Mouse (Mus musculus): ENCODE results near the gene Hhatl. TPM values are rescaled to one million over a fixed set of nuclear protein-coding genes. Genes with fewer than 3 reads are reported as not detected.

The Hhatl gene
- total RNA-seq (2023), result not detected

GRCm38 (mm10) chr9:121791757-121792521 is at the start of gene Hhatl:
Gene Hhatl (minus strand): TSS chr9:121792507.

DNA sequence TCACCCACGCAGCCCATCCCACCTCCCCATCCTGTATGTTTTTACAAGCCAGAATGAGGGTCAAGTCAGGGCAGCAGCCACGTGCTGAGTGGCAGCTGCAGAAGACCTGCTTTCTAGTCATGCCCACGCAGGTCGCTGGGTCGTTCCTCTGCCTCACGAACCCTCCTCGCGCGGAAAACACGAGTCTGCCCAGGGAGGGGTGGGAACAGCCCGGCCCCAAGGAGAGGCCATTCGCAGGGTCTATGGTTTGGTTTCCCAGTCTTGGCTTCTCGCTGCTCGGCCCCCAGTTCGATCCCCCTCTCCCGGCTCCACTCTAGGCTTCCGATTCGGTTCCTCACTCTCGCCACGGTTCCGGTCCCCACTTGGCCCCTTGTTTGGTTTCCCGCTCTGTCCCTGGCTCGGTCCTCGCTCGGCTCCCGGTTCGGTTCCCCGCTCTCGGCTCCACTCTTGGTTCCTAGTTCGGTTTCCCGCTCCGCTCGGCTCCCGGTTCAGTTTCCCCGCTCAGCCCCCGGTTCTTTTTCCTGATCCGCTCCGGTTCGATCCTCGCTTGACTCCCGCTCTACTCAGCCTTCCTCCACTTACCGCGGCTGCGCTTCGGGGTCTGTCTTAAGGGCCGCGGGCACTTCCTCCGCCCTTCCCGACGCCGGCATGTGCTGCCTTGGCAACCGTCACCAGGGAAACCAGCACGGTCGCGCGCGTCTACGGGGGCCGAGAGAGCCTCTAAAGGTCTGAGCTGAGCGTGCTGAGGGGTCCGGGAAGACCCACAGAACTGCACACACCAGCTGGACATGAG is 46.7 kb upstream of the Hhatl start, which contains the start of gene Ccdc13:
Gene Ccdc13 (minus strand): TSS at position 633 of the 793 bp plus-strand sequence.

GRCm38 (mm10) chr9:121777484-121778065 is 14.7 kb downstream of the Hhatl start, which contains the start of gene Klhl40:
Gene Klhl40 (plus strand): TSS chr9:121777607.

DNA sequence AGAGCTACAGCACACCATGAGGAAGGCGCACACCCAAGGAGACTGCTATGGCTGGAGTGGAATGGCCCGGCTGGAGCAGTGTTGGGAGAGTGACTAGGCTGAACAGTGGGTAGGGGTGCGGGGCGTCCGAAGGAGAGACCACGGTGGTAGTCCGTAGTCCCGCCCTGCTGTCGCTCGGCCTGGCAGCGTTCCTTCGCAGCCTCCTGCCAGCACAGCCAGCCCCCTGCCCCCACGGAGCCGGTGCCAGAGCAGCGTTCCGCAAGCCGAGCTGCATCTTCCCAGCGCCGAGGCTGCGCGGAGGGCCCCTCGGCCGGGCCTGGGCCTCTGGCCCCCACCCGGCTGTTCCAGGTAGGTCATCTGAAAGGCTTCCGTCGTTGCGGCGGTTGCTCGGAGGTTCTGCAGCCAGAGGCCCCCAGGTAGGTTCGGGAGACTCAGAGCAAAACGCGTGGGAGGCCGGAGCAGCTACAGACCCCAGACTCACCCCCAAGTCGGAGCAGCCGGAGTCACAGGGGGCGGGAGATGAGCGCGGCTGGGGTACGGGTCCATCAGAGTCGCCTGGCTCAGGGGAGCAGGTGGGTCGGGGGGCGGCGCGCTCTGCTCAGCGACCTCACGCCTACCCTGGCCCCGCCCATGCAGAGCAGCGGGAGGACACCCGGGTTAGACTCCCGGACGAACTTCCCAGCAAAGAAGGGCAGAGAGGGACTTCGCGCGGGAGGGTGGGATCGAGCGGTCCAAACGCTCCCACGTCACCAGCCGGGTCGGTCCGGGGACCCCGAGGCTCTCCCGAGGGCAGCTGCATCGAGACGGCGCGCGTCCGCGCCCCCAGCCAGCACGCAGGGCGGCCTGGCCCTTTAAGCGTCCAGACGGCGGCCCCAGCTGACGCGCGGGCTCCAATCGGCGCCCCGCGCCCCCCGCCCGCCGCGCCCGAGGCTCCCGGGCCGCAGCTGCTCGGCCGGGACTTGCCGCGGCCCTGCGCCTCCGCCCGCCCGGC is 32.9 kb downstream of the Hhatl start, which contains the start of gene Zfp651:
Gene Zfp651 (plus strand): TSS at position 240 of the 991 bp plus-strand sequence.

Other genes with a start within 250 kb of the Hhatl start
- gene Lyzl4, start 150.4 kb downstream of the Hhatl start, total RNA-seq (2023), result not detected
- 118 TPM for gene Vipr1, start 149.8 kb downstream of the Hhatl start, total RNA-seq (2023)
- gene Sec22c, start 87.0 kb downstream of the Hhatl start, total RNA-seq (2023), result 42.4 TPM
- gene Ss18l2, start 82.2 kb downstream of the Hhatl start, total RNA-seq (2023), result 16.1 TPM
- gene Nktr, start 73.3 kb downstream of the Hhatl start, total RNA-seq (2023), result 305 TPM
- gene Zfp651, start 33.2 kb downstream of the Hhatl start, total RNA-seq (2023), result 0.73 TPM
- gene Klhl40, start 14.9 kb downstream of the Hhatl start, total RNA-seq (2023), result not detected
- gene Ccdc13, start 47.0 kb upstream of the Hhatl start, total RNA-seq (2023), result 0.85 TPM
- 31.8 TPM for gene Higd1a, start 65.9 kb upstream of the Hhatl start, total RNA-seq (2023)
- gene Ackr2, start 105.8 kb upstream of the Hhatl start, total RNA-seq (2023), result 2.1 TPM
- not detected for gene Cyp8b1, start 123.8 kb upstream of the Hhatl start, total RNA-seq (2023)
- not detected for gene Fam198a, start 158.5 kb upstream of the Hhatl start, total RNA-seq (2023)
- gene Pomgnt2, start 204.6 kb upstream of the Hhatl start, total RNA-seq (2023), result 0.23 TPM